Mouse (Mus musculus) CH12.LX (cell line): ENCODE measurements around the gene Pax6. TPM values are rescaled to one million over a fixed set of nuclear protein-coding genes. Genes with fewer than 3 reads are reported as not detected.

Experiments
- DNase-seq: peaks from one replicate; pipeline ENCODE4 v3.0.0-alpha.2; 2013; ENCODE audit errors: extremely low read depth
- H3K27ac ChIP-seq: 2 replicates; pipeline ENCODE4 v1.5.1; 2012; ENCODE audit warnings: low read depth, mild to moderate bottlenecking, control low read depth, moderate library complexity; ENCODE audit not compliant: insufficient read depth
- H3K27me3 ChIP-seq: replicated peaks from 2 replicates; pipeline ENCODE3; 2012; ENCODE audit warnings: inconsistent platforms
- H3K36me3 ChIP-seq, 2 experiments: replicated peaks in 1 of 2; 2 replicates each; pipeline versions ENCODE3 to v1.6.1; 2012; ENCODE audit warnings: inconsistent platforms in 1 of 2, low read length in 1 of 2, mild to moderate bottlenecking in 1 of 2, mixed read lengths in 1 of 2, moderate library complexity in 1 of 2; ENCODE audit not compliant: control insufficient read depth in 1 of 2, insufficient read depth in 1 of 2
- H3K4me1 ChIP-seq, 2 experiments: 2 replicates each; pipeline ENCODE4 v1.6.1; 2012; ENCODE audit warnings: inconsistent platforms in 1 of 2, moderate library complexity in 1 of 2; ENCODE audit not compliant: insufficient read depth in 2 of 2, control insufficient read depth in 1 of 2
- H3K4me2 ChIP-seq: 2 replicates; pipeline ENCODE4 v1.6.1; 2012; ENCODE audit warnings: low read depth, mild to moderate bottlenecking, control low read depth; ENCODE audit not compliant: poor library complexity, insufficient read depth, severe bottlenecking
- H3K4me3 ChIP-seq, 3 experiments: fragments of 150-350 bp in 1 of 3; sonication (generic) in 1 of 3; replicated peaks in 1 of 3; 2 replicates each; pipeline versions ENCODE3 to v1.5.1; 2011 to 2012; ENCODE audit warnings: low read depth in 2 of 3, low read length in 2 of 3, mild to moderate bottlenecking in 2 of 3, moderate library complexity in 2 of 3, control low read depth in 1 of 3, improper control_type of control experiment in 1 of 3, inconsistent platforms in 1 of 3, mixed read lengths in 1 of 3; ENCODE audit not compliant: poor library complexity in 1 of 3
- H3K79me2 ChIP-seq: replicated peaks from 2 replicates; pipeline ENCODE4 v1.6.1; 2012; ENCODE audit warnings: mild to moderate bottlenecking, moderate library complexity; ENCODE audit not compliant: control insufficient read depth, poor library complexity, insufficient read depth, severe bottlenecking; ENCODE audit errors: extremely low read depth
- H3K9ac ChIP-seq: 2 replicates; pipeline ENCODE4 v1.6.1; 2012; ENCODE audit warnings: low read depth, mild to moderate bottlenecking, control low read depth, moderate library complexity; ENCODE audit not compliant: insufficient read depth
- H3K9me3 ChIP-seq: replicated peaks from 2 replicates; pipeline ENCODE3; 2012; ENCODE audit warnings: low read length, inconsistent platforms, mixed read lengths
- E2F4 ChIP-seq: IDR thresholded peaks from 2 replicates; pipeline ENCODE4 v1.6.1; 2011; ENCODE audit warnings: low read depth, low read length, improper control_type of control experiment; ENCODE audit not compliant: insufficient replicate concordance
- ETS1 ChIP-seq: conservative IDR thresholded peaks from 2 replicates; pipeline ENCODE4 v1.6.1; 2012; ENCODE audit warnings: low read depth, mild to moderate bottlenecking, inconsistent platforms, low read length, improper control_type of control experiment, moderate library complexity
- HCFC1 ChIP-seq: IDR thresholded peaks from 2 replicates; pipeline ENCODE4 v1.6.1; 2012; ENCODE audit warnings: low read depth, mild to moderate bottlenecking, inconsistent platforms, low read length, improper control_type of control experiment
- KAT2A ChIP-seq: IDR thresholded peaks from 2 replicates; pipeline ENCODE4 v1.6.1; 2012; ENCODE audit warnings: low read length, improper control_type of control experiment, inconsistent platforms; ENCODE audit not compliant: insufficient replicate concordance
- MAX ChIP-seq: IDR thresholded peaks from 2 replicates; pipeline ENCODE4 v1.6.1; 2011; ENCODE audit warnings: low read length, improper control_type of control experiment
- NELFE ChIP-seq: IDR thresholded peaks from 2 replicates; pipeline ENCODE4 v1.6.1; 2011; ENCODE audit warnings: low read depth, low read length, improper control_type of control experiment
- NRF1 ChIP-seq: IDR thresholded peaks from 2 replicates; pipeline ENCODE4 v1.6.1; 2014; ENCODE audit warnings: low read depth, mild to moderate bottlenecking, inconsistent platforms, low read length, improper control_type of control experiment, moderate library complexity
- RAD21 ChIP-seq: IDR thresholded peaks from 2 replicates; pipeline ENCODE4 v1.6.1; 2011; ENCODE audit warnings: low read depth, mild to moderate bottlenecking, low read length, improper control_type of control experiment, moderate library complexity
- RCOR1 ChIP-seq: conservative IDR thresholded peaks from 2 replicates; pipeline ENCODE4 v1.6.1; 2012; ENCODE audit warnings: low read depth, mild to moderate bottlenecking, inconsistent platforms, low read length, improper control_type of control experiment
- TBP ChIP-seq: conservative IDR thresholded peaks from 2 replicates; pipeline ENCODE4 v1.6.1; 2011; ENCODE audit warnings: low read depth, low read length, improper control_type of control experiment
- USF1 ChIP-seq: IDR thresholded peaks from 2 replicates; pipeline ENCODE4 v1.6.1; 2014; ENCODE audit warnings: low read depth, mild to moderate bottlenecking, inconsistent platforms, low read length, improper control_type of control experiment
- ZC3H11A ChIP-seq: IDR thresholded peaks from 2 replicates; pipeline ENCODE4 v1.6.1; 2012; ENCODE audit warnings: low read depth, mild to moderate bottlenecking, inconsistent platforms, low read length, improper control_type of control experiment
- ZNF384 ChIP-seq: IDR thresholded peaks from 2 replicates; pipeline ENCODE4 v1.6.1; 2012; ENCODE audit warnings: low read depth, low read length, improper control_type of control experiment, inconsistent platforms
- dilution Hi-C: fragments of 300-500 bp; cut with MboI; formaldehyde crosslinking; loops from 2 replicates; pipeline ENCODE4 v1.14.3; 2020; ENCODE audit warnings: low sequenced_read_pairs; ENCODE audit not compliant: extremely low pct_unique_long_range_greater_than_20kb, extremely low pct_ligation_motif_present
- in situ Hi-C: fragments of 300-500 bp; cut with MboI; formaldehyde crosslinking; loops from 3 replicates; pipeline ENCODE4 v1.14.3; 2019; ENCODE audit warnings: low sequenced_read_pairs, low pct_ligation_motif_present, low pct_unique_long_range_greater_than_20kb, mixed read lengths
- polyA plus RNA-seq: library from polyadenylated mRNA; unstranded; fragments of >175 nt; gene quantifications from 2 replicates; pipeline ENCODE4 v1.2.1, GENCODE M21; 2012; ENCODE audit warnings: low read depth; ENCODE audit not compliant: insufficient read length
- total RNA-seq, 2 experiments: library from RNA; depleted of rRNA; stranded (reverse); fragments of 300-350 nt in 1 of 2; fragments of >200 nt in 1 of 2; gene quantifications; 2 replicates each; pipeline ENCODE4 v1.2.3; 2012 to 2014

Pax6 gene
- total and polyA plus RNA-seq, 3 experiments: 0.17 to 0.30 TPM; not detected in 1

DNA sequence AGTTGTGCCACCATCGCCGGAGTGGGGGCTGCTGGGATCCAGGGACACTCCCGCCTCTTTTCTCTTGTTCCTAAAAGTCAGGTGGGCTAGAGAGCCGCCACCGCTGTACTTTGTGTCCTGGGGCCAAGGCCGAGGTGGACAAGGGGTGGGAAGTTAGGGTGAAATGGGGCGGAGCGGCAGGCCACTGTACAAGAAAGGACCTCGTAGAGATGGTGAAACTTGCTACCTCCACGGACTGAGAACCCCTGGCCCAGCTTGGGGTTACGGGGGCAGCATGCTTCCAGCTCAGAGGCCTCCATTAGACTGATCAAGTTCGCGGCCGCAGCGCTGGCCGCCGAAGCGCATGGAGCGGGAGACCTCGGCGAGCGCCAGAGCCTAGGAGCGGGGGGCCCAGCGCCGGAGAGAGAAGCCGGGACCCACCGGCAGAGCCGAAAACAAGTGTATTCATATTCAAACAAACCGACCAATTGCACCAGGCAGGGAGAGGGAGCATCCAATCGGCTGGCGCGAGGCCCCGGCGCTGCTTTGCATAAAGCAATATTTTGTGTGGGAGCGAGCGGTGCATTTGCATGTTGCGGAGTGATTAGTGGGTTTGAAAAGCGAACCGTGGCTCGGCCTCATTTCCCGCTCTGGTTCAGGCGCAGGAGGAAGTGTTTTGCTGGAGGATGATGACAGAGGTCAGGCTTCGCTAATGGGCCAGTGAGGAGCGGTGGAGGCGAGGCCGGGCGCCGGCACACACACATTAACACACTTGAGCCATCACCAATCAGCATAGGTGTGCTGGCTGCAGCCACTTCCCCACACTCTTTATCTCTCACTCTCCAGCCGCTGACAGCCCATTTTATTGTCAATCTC, 6.4 kb downstream of the Pax6 start:
- peak; percentile 21 for DNase-seq
- Histone ChIP-seq H3K4me2 (peak overlapping the region; percentile 92; the same call in 1 of the 2 replicates), H3K4me1 (peaks cover 2 to 10% of the 10 kb centered on the region in 2 experiments; a peak in 2 of 4 replicates), H3K36me3 (no peaks in the 10 kb centered on the region), H3K79me2 (no peaks in the 10 kb centered on the region), H3K27ac (no peak overlapping the region), H3K27me3 (peaks cover 81% of the 10 kb centered on the region), H3K4me3 (no peak overlapping the region), H3K9ac (no peak overlapping the region), H3K9me3 (peaks cover 10% of the 10 kb centered on the region)
- TF ChIP-seq TBP (no peak), MAX (no peak), HCFC1 (no peak), E2F4 (no peak), USF1 (no peak), NELFE (no peak), ZC3H11A (no peak), ETS1 (no peak)
- dilution Hi-C loops (no loop called here), in situ Hi-C loops (no loop called here)

GRCm38 (mm10) chr2:105675730-105676079, 7.0 kb downstream of the Pax6 start:
- H3K4me1 ChIP-seq: peaks cover 2 to 10% of the 10 kb centered on the region in 2 experiments; a peak in 2 of 4 replicates
- no peak overlapping the region for H3K9ac ChIP-seq
- in situ Hi-C loops: no loop called here
- DNase-seq: no peak
- no peaks in the 10 kb centered on the region for H3K79me2 ChIP-seq
- peak overlapping the region in 1 of 3 experiments; percentile 22 for H3K4me3 ChIP-seq
- TF ChIP-seq HCFC1 (no peak), KAT2A (no peak), RAD21 (no peak), ZNF384 (peak; percentile 47), NRF1 (no peak), RCOR1 (no peak)
- peaks cover 10% of the 10 kb centered on the region for H3K9me3 ChIP-seq
- H3K36me3 ChIP-seq: no peaks in the 10 kb centered on the region
- no peak overlapping the region for H3K27ac ChIP-seq
- H3K27me3 ChIP-seq: peaks cover 75% of the 10 kb centered on the region
- dilution Hi-C loops: no loop called here
- H3K4me2 ChIP-seq: peak overlapping the region; percentile 92
